Mouse (Mus musculus) hindbrain, postnatal 0 days (tissue): ENCODE results near the gene Camkk1. TPM values are rescaled to one million over a fixed set of nuclear protein-coding genes. Genes with fewer than 3 reads are reported as not detected.

Experiments
- ATAC-seq: fragments of 200-750 bp; cut with Nextera tagmentation; 2 replicates; pipeline ENCODE4 v1.8.0; 2017; ENCODE audit warnings: mild to moderate bottlenecking, moderate TSS enrichment, moderate library complexity
- DNase-seq: peaks from one replicate; pipeline ENCODE4 v3.0.0-alpha.2; 2015; ENCODE audit warnings: low spot score
- H3K27ac ChIP-seq: fragments of 300-500 bp; sonication (generic); 2 replicates; pipeline ENCODE4 v1.5.1; 2014; ENCODE audit warnings: mild to moderate bottlenecking
- H3K27me3 ChIP-seq: fragments of 300-500 bp; sonication (generic); 2 replicates; pipeline ENCODE4 v1.6.1; 2014; ENCODE audit warnings: low read length, mixed read lengths; ENCODE audit not compliant: insufficient read depth
- H3K36me3 ChIP-seq: fragments of 300-500 bp; sonication (generic); 2 replicates; pipeline ENCODE4 v1.6.1; 2014; ENCODE audit warnings: low read length, mixed read lengths; ENCODE audit not compliant: insufficient read depth
- H3K4me1 ChIP-seq: fragments of 300-500 bp; sonication (generic); 2 replicates; pipeline ENCODE4 v1.6.1; 2014; ENCODE audit warnings: antibody characterized with exemption, low read length, mixed read lengths; ENCODE audit not compliant: insufficient read depth
- H3K4me2 ChIP-seq: fragments of 300-500 bp; sonication (generic); 2 replicates; pipeline ENCODE4 v1.6.1; 2014; ENCODE audit warnings: low read depth, mild to moderate bottlenecking, low read length, moderate library complexity, mixed read lengths
- H3K4me3 ChIP-seq: fragments of 300-500 bp; sonication (generic); 2 replicates; pipeline ENCODE4 v1.5.1; 2014; ENCODE audit warnings: low read length
- H3K9ac ChIP-seq: fragments of 300-500 bp; sonication (generic); replicated peaks from 2 replicates; pipeline ENCODE4 v1.6.1; 2014; ENCODE audit warnings: mild to moderate bottlenecking, low read length, moderate library complexity, mixed read lengths
- H3K9me3 ChIP-seq: fragments of 300-500 bp; sonication (generic); 2 replicates; pipeline ENCODE4 v1.6.1; 2016; ENCODE audit warnings: low read length, mixed read lengths
- CTCF ChIP-seq: IDR thresholded peaks from 2 replicates; pipeline ENCODE4 v1.5.1; 2016; ENCODE audit warnings: antibody characterized with exemption, control low read depth, low read depth
- WGBS: fragments of 180-500 bp; shearing (Covaris S2); extraction: QIAGEN DNeasy Blood & Tissue Kit; methylation state at CpG from one replicate; pipeline ENCODE4 v1.1.7; 2014; 5-methylcytosine and 5-hydroxymethylcytosine counted together
- polyA plus RNA-seq: library from polyadenylated mRNA; unstranded; fragments of >200 nt; fragmentation: Nextera tagmentation; extraction: Ambion mirVana; gene quantifications from 2 replicates; pipeline ENCODE4 v1.2.1, GENCODE M21; 2015
- total RNA-seq: library from RNA; depleted of rRNA; stranded (reverse); fragments of >200 nt; gene quantifications from 2 replicates; pipeline ENCODE4 v1.2.3, GENCODE M21; 2014

Gene Camkk1
- total and polyA plus RNA-seq, 2 experiments from 2014 or later = 26.7 to 27.4 TPM

GRCm38 (mm10) chr11:73013981-73014380, 4.8 kb upstream of the Camkk1 start:
- WGBS = 75% methylated on average over 5 of the region's 5 CpGs

DNA sequence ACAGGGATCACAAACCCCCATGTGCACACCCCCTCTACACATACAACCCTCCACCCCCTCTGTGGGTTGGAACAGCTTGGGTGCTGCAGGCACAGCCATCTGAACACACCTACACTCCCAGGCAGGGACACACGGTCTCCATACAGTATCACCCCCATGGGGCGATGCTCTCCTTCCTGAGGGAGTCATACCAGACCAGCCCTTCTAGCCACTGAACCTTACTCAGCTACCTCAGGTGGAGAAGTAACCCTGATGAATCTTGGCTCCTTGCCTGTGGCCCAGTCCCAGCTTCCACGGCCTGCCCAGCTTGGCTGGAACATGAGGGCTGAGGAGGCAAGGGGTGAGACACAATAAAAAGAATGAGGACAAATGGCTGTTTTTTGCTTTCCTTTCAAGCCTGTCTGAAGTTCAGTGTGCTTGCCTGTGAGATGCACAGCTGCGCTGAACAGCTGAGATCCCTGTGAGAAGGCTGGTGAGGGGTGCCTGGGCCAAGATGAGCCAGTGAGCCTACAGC, 3.9 kb upstream of the Camkk1 start:
- Histone ChIP-seq H3K9me3 (no peaks in the 10 kb centered on the region), H3K4me2 (no peak overlapping the region), H3K36me3 (no peaks in the 10 kb centered on the region), H3K9ac (no peak overlapping the region), H3K27ac (peak overlapping the region; percentile 65), H3K27me3 (no peaks in the 10 kb centered on the region), H3K4me1 (peaks cover 18% of the 10 kb centered on the region), H3K4me3 (no peak overlapping the region)
- ATAC-seq = no peak
- DNase-seq = peak; percentile 31
- no peak for TF ChIP-seq CTCF
- 67% methylated on average over 4 of the region's 4 CpGs for WGBS

More at GRCm38 (mm10) chr11:73013981-73014380, 4.8 kb upstream of the Camkk1 start:
- Histone ChIP-seq H3K4me1 (peaks cover 14% of the 10 kb centered on the region), H3K9ac (no peak overlapping the region), H3K27ac (no peak overlapping the region), H3K36me3 (no peaks in the 10 kb centered on the region), H3K4me3 (no peak overlapping the region), H3K4me2 (no peak overlapping the region), H3K27me3 (no peaks in the 10 kb centered on the region), H3K9me3 (no peaks in the 10 kb centered on the region)
- no peak for DNase-seq
- ATAC-seq = no peak
- no peak for TF ChIP-seq CTCF

GRCm38 (mm10) chr11:73015391-73016102, 3.3 kb upstream of the Camkk1 start:
- ATAC-seq = no peak
- no peak overlapping the region for H3K4me3 ChIP-seq
- H3K27me3 ChIP-seq = no peaks in the 10 kb centered on the region
- peak overlapping the region; percentile 65 for H3K27ac ChIP-seq
- H3K36me3 ChIP-seq = no peaks in the 10 kb centered on the region
- H3K9ac ChIP-seq = no peak overlapping the region
- no peaks in the 10 kb centered on the region for H3K9me3 ChIP-seq
- H3K4me2 ChIP-seq = no peak overlapping the region
- peaks cover 22% of the 10 kb centered on the region for H3K4me1 ChIP-seq
- no peak for TF ChIP-seq CTCF
- WGBS = 43% methylated on average over 5 of the region's 5 CpGs
- peak; percentile 69 for DNase-seq

GRCm38 (mm10) chr11:73016103-73016420, 2.7 kb upstream of the Camkk1 start:
- no peak overlapping the region for H3K4me3 ChIP-seq
- H3K4me1 ChIP-seq = peaks cover 22% of the 10 kb centered on the region
- no peak for DNase-seq
- H3K27me3 ChIP-seq = no peaks in the 10 kb centered on the region
- TF ChIP-seq CTCF = no peak
- H3K9ac ChIP-seq = no peak overlapping the region
- H3K4me2 ChIP-seq = no peak overlapping the region
- H3K36me3 ChIP-seq = no peaks in the 10 kb centered on the region
- no peak for ATAC-seq
- 47% methylated on average over 6 of the region's 6 CpGs for WGBS
- no peaks in the 10 kb centered on the region for H3K9me3 ChIP-seq
- H3K27ac ChIP-seq = peak overlapping the region; percentile 65; the same call in 1 of the 2 replicates

DNA sequence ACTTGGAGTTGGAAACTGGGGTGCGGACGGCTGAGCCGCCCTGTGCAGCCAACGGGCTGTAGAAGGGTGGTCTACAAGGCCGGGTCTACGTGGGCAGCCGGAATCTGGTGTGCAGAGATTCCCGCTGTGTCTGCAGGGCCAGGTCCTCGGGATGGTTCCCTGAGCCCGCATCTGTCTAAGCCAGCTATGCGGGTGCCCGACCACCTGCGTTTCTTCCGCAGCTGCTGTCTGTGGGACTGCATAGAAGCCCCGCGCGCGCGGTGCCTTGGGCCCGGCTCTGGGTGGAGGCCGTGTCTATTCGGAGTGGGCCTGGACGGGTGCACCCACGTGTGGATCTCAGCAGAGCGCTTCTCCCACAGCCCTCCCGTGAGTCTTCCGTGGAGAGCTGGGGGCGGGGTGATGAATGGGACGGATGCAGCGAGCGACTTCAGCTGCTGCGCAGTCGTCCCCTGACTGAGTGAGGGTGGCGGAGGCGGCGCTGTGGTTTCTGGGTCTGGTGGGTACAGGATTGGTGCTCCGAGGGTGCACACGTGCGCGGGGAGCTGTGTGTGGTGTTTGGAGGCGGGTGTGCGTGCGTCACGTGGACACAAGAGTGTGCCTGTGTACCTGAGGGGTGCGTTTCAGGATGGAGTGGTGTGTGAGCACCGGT, 463 bp downstream of the Camkk1 start:
- peak overlapping the region; percentile 64 for H3K27ac ChIP-seq
- H3K4me3 ChIP-seq = peak overlapping the region; percentile 61
- DNase-seq (peak; percentile 78), ATAC-seq (peak; percentile 74)
- H3K9me3 ChIP-seq = no peaks in the 10 kb centered on the region
- H3K4me1 ChIP-seq = peaks cover 22% of the 10 kb centered on the region
- peak overlapping the region; percentile 88 for H3K4me2 ChIP-seq
- TF ChIP-seq CTCF = peak; percentile 34
- H3K27me3 ChIP-seq = no peaks in the 10 kb centered on the region
- peak overlapping the region; percentile 64 for H3K9ac ChIP-seq
- H3K36me3 ChIP-seq = no peaks in the 10 kb centered on the region
- WGBS = under 1% methylated on average over 46 of the region's 46 CpGs

GRCm38 (mm10) chr11:73020953-73021800, 2.4 kb downstream of the Camkk1 start:
- no peak overlapping the region for H3K4me3 ChIP-seq
- H3K27me3 ChIP-seq = no peaks in the 10 kb centered on the region
- H3K9me3 ChIP-seq = no peaks in the 10 kb centered on the region
- H3K36me3 ChIP-seq = no peaks in the 10 kb centered on the region
- 0 out of 2 replicates have a peak, but pooled peaks cover 9% of the 10 kb centered on the region for H3K4me1 ChIP-seq
- H3K4me2 ChIP-seq = no peak overlapping the region; the same call in 1 of the 2 replicates
- H3K27ac ChIP-seq = no peak overlapping the region
- H3K9ac ChIP-seq = 0 out of 2 replicates have a peak overlapping the region, but pooled peaks have one; percentile 22
- 58% methylated on average over 7 of the region's 7 CpGs for WGBS
- DNase-seq = no peak
- no peak for TF ChIP-seq CTCF
- ATAC-seq = no peak
